Mouse (Mus musculus): ENCODE measurements around the gene Nsg1. TPM values are rescaled to one million over a fixed set of nuclear protein-coding genes. Genes with fewer than 3 reads are reported as not detected.

Nsg1 gene
- polyA plus RNA-seq (2012; rRNA removed; ENCODE audit: low replicate concordance): 14.2 and 34.6 TPM in 2 replicates

GRCm38 (mm10) chr5:38159634-38160413 is at the start of gene Nsg1:
Gene Nsg1, minus strand, starts transcription at chr5:38159907.

Other genes with a start within 250 kb of the Nsg1 start
- 30.5 and 43.1 TPM in 2 replicates for gene Stx18, start 121.2 kb downstream of the Nsg1 start, polyA plus RNA-seq (2012; rRNA removed; ENCODE audit: low replicate concordance)
- 7.6 and 13.9 TPM in 2 replicates for gene Zbtb49, start 60.5 kb upstream of the Nsg1 start, polyA plus RNA-seq (2012; rRNA removed; ENCODE audit: low replicate concordance)
- 3.5 and 5.3 TPM in 2 replicates for gene Lyar, start 60.6 kb upstream of the Nsg1 start, polyA plus RNA-seq (2012; rRNA removed; ENCODE audit: low replicate concordance)
- gene Tmem128, start 100.3 kb upstream of the Nsg1 start, polyA plus RNA-seq (2012; rRNA removed; ENCODE audit: low replicate concordance): 34.8 and 37.2 TPM in 2 replicates
- 5.0 and 14.4 TPM in 2 replicates for gene Otop1, start 116.1 kb upstream of the Nsg1 start, polyA plus RNA-seq (2012; rRNA removed; ENCODE audit: low replicate concordance)
- not detected in 2 replicates for gene Drd5, start 159.5 kb upstream of the Nsg1 start, polyA plus RNA-seq (2012; rRNA removed; ENCODE audit: low replicate concordance)